Mouse (Mus musculus) heart, adult 2 months (tissue): ENCODE results near the gene Gm9508.

Experiments used
- CTCF ChIP-seq: fragments of 200-600 bp; IDR thresholded peaks from 2 replicates; pipeline ENCODE4 v1.8.1; 2022; ENCODE audit warnings: antibody characterized with exemption, mild to moderate bottlenecking, moderate library complexity
- EP300 ChIP-seq: fragments of 200-500 bp; IDR thresholded peaks from 2 replicates; pipeline ENCODE4 v1.6.1; 2011; ENCODE audit warnings: low read depth, low read length, control low read depth; ENCODE audit not compliant: insufficient read depth
- POLR2A ChIP-seq: fragments of 200-500 bp; IDR thresholded peaks from 2 replicates; pipeline ENCODE4 v1.6.1; 2011; ENCODE audit warnings: mild to moderate bottlenecking, low read depth, low read length, control low read depth; ENCODE audit not compliant: insufficient read depth

DNA sequence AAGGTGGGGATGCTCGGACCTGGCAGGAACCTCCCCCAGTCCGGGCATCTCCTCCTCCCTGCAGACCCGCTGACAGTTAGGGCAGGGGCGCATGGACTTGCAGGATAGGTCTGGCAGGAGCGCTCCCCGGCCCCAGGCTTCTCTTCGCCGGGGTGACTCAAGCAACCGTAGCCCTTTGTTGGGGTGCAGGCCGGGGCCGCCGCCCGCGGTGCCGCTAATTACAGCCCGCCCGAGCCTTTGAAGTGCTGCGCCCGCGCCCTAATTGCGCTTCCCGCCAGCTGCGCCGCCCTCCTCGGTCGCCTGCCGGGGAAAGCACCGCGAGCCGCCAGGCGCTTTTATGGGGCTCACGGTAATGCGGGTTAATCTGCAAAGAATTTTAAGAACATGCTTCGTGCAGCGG, 19.5 kb downstream of the Gm9508 start:
- TF ChIP-seq EP300 = no peak
- TF ChIP-seq CTCF = no peak
- no peak for TF ChIP-seq POLR2A
